Mouse (Mus musculus): ENCODE data around the gene Ninj2.

Gene Ninj2

GRCm38 (mm10) chr6:120194305-120194704 lies 101.2 kb downstream of the Ninj2 start:
- in situ Hi-C loops (cut with MboI, MseI) = loop anchor here (5.0 to 10.0 kb wide), 3 partner anchors 80 to 280 kb away; no protein-coding TSS in a partner anchor

GRCm38 (mm10) chr6:120194963-120195362 lies 101.8 kb downstream of the Ninj2 start:
- in situ Hi-C loops (cut with MboI, MseI) = loop anchor here (5.0 to 10.0 kb wide), 3 partner anchors 80 to 280 kb away; no protein-coding TSS in a partner anchor

- in situ Hi-C loops (cut with MboI, MseI) = loop anchor here (10.0 kb wide), 2 partner anchors 82 to 282 kb away; no protein-coding TSS in a partner anchor
Measured at GRCm38 (mm10) chr6:120196837-120197236, 103.7 kb downstream of the Ninj2 start.

GRCm38 (mm10) chr6:120197964-120198363 lies 104.8 kb downstream of the Ninj2 start:
- in situ Hi-C loops (cut with MboI, MseI) = loop anchor here (10.0 kb wide), 2 partner anchors 83 to 283 kb away; no protein-coding TSS in a partner anchor

GRCm38 (mm10) chr6:120199638-120200394 lies 106.7 kb downstream of the Ninj2 start:
- in situ Hi-C loops (cut with MboI, MseI) = loop anchor here (10.0 kb wide), 2 partner anchors 85 to 285 kb away; no protein-coding TSS in a partner anchor

GRCm38 (mm10) chr6:120201956-120202355 lies 108.8 kb downstream of the Ninj2 start:
- in situ Hi-C loops (cut with MboI, MseI) = no loop called here

GRCm38 (mm10) chr6:120202406-120202805 lies 109.3 kb downstream of the Ninj2 start:
- in situ Hi-C loops (cut with MboI, MseI) = no loop called here

- in situ Hi-C loops (cut with MboI, MseI) = no loop called here
Measured at GRCm38 (mm10) chr6:120206586-120206985, 113.4 kb downstream of the Ninj2 start.

- in situ Hi-C loops (cut with MboI, MseI) = loop anchor here (5.0 kb wide), 1 partner anchor 719 kb away; no protein-coding TSS in a partner anchor
Measured at GRCm38 (mm10) chr6:120211536-120211935, 118.4 kb downstream of the Ninj2 start.

GRCm38 (mm10) chr6:120216702-120217101 lies 123.6 kb downstream of the Ninj2 start:
- in situ Hi-C loops (cut with MboI, MseI) = no loop called here

GRCm38 (mm10) chr6:120219281-120219680 lies 126.1 kb downstream of the Ninj2 start:
- in situ Hi-C loops (cut with MboI, MseI) = no loop called here

- in situ Hi-C loops (cut with MboI, MseI) = loop anchor here (5.0 kb wide), 1 partner anchor 55 kb away; no protein-coding TSS in a partner anchor
Measured at GRCm38 (mm10) chr6:120222669-120223068, 129.5 kb downstream of the Ninj2 start.

- in situ Hi-C loops (cut with MboI, MseI) = no loop called here
Measured at GRCm38 (mm10) chr6:120225355-120225754, 132.2 kb downstream of the Ninj2 start.

- in situ Hi-C loops (cut with MboI, MseI) = no loop called here
Measured at GRCm38 (mm10) chr6:120227068-120227467, 133.9 kb downstream of the Ninj2 start.

- in situ Hi-C loops (cut with MboI, MseI) = no loop called here
Measured at GRCm38 (mm10) chr6:120229806-120230205, 136.7 kb downstream of the Ninj2 start.

- in situ Hi-C loops (cut with MboI, MseI) = no loop called here
Measured at GRCm38 (mm10) chr6:120230441-120230840, 137.3 kb downstream of the Ninj2 start.

- in situ Hi-C loops (cut with MboI, MseI) = no loop called here
Measured at GRCm38 (mm10) chr6:120232885-120233284, 139.7 kb downstream of the Ninj2 start.

GRCm38 (mm10) chr6:120235874-120236273 lies 142.7 kb downstream of the Ninj2 start:
- in situ Hi-C loops (cut with MboI, MseI) = no loop called here

- in situ Hi-C loops (cut with MboI, MseI) = no loop called here
Measured at GRCm38 (mm10) chr6:120240461-120240860, 147.3 kb downstream of the Ninj2 start.

GRCm38 (mm10) chr6:120241453-120241852 lies 148.3 kb downstream of the Ninj2 start:
- in situ Hi-C loops (cut with MboI, MseI) = no loop called here

- in situ Hi-C loops (cut with MboI, MseI) = no loop called here
Measured at GRCm38 (mm10) chr6:120242530-120242929, 149.4 kb downstream of the Ninj2 start.

- in situ Hi-C loops (cut with MboI, MseI) = no loop called here
Measured at GRCm38 (mm10) chr6:120243250-120243649, 150.1 kb downstream of the Ninj2 start.

- in situ Hi-C loops (cut with MboI, MseI) = no loop called here
Measured at GRCm38 (mm10) chr6:120246676-120247075, 153.5 kb downstream of the Ninj2 start.

All from regulatory T cell (primary cell).